Mouse (Mus musculus) kidney, adult 11 months (tissue): Measurements from ENCODE around the gene Theg.

ENCODE experiments used
- DNase-seq: peaks from one replicate; pipeline ENCODE4 v3.0.0; 2022

Theg gene

DNA sequence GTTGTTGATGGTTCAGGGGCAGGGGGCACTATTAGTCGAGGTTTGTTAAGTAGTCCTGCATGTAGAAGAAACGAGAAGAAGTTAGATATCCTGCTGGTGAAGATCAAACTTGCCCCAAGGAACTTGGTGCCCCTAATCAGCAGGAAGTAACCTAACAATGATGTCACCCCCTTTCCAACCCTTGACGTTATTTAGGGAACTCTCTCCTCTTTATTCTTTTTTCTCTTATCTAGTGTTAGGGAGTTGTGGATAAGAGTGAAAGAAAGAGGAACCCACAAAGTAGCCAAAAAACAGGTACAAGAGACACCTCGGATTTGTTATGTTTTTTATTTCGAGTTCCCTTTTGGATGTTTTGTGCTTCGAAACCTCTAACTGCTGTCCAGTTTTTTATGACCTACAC is 7.0 kb upstream of the Theg start:
- no peak for DNase-seq

- DNase-seq = no peak
Measured at GRCm38 (mm10) chr10:79590702-79591101, 3.6 kb upstream of the Theg start.

DNA sequence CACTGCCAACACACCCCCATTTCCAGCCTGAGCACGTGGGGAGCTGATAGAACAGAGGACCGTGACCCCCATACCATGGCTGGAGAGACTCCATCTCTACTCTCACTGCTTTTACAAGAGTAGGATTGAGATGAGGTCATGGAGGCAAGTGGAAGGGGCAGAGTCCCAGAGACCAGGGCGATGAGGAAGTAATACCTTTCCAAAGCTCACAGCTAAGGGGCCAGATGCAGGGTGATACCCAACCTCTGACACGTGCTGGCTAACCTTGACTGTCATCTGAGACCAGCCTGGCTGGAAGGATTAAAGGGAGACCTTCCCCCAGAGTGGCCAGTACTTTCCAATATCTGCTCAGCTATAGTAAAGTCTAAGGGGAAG is 608 bp upstream of the Theg start:
- no peak for DNase-seq

- DNase-seq = no peak
Measured at GRCm38 (mm10) chr10:79586243-79586642, 888 bp downstream of the Theg start.

- no peak for DNase-seq
Measured at GRCm38 (mm10) chr10:79585723-79586122, 1.4 kb downstream of the Theg start.

DNA sequence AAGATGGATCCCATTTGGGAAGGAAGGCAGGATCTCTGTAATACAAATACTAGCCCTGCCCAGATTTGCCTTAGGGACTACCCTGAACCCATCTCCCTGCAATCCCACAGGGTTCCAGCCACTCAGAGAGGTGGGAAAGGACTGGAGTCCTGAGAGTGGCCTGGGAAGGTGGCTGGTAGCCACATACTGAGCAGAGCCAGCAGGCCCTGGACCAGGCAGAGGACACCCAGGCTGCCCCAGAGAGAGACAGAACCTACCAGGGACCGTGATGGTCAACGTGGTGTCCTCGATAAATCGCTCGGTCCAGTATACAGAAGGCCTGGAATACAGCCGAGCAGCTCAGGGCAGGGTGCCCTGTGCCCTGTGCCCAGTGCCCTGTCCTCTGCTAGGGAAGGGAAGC is 2.0 kb downstream of the Theg start:
- DNase-seq = no peak

GRCm38 (mm10) chr10:79584426-79584825 is 2.7 kb downstream of the Theg start:
- DNase-seq = no peak

DNA sequence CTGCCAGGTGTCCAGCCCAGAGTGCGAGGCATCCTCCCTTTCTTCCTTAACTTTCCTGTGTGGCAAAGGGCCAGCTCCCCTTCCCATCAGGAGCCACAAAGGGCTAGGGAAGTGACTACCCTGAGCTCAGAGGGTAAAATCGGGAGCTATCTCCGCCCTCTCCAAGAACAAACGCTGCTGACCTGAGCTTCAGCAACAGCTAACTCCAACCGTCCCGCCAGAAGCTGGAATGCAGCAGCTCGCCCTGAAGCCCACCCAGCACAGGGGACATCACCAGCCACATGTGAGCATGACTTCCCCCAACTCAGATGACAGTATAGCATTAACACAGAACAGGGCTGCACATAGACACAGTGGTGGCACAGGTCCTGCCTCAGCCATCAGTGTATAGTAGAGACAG is 3.1 kb downstream of the Theg start:
- no peak for DNase-seq

DNA sequence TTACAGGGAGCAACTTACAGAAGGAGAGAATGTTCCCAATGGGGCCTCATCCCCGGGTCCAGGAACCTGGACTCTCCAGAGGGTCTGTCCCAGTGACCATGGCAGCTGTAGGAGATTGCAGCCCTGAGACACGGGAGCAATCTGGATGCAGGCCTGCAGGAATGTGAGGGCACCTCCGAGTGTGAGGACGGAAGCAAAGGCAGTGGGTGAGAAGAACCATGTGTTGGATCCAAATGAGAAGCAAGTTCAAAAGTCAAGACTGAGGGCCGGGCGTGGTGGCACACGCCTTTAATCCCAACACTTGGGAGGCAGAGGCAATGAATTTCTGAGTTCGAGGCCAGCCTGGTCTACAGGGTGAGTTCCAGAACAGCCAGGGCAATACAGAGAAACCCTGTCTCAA is 5.6 kb downstream of the Theg start:
- no peak for DNase-seq

DNA sequence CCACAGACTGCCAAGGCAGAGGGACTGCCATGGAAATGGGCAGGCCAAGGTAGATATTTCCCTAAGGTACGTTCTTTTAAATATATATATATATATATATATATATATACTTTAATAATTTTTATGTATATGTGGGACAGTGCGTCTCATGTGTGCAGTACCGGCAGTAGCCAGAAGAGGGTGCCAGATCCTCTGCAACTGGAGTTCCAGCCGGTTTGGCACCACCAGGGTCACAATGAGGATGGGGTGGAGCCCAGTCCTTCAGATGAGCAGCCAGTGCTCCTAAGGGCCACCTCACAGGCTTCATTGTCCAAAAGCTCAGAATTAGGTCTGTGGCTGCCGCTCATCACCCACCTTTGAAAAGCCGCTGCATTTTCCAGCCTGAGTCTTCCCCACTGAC is 6.3 kb downstream of the Theg start:
- no peak for DNase-seq

- DNase-seq = no peak
Measured at GRCm38 (mm10) chr10:79580356-79580755, 6.8 kb downstream of the Theg start.

GRCm38 (mm10) chr10:79579781-79580180 is 7.3 kb downstream of the Theg start:
- no peak for DNase-seq

GRCm38 (mm10) chr10:79578891-79579290 is 8.2 kb downstream of the Theg start:
- DNase-seq = no peak

DNA sequence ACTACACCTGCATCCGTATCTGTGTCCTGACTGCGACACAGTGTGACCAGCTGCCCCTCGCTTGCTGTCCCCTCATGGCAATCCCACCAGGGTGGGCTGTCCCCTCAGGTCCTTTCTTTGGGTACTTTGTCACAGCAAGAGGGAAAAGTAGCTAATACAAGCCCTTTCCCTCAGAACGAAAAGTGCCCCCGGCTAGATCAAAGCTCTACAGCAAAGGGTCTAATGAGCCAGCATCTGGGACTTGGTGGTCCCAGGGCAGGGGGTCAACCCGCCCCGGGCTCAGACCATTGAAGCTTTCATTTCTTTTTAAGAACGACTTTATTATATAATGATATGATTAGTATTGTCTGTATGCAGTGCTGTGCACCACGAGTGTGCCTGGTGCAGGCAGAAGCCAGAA is 8.9 kb downstream of the Theg start:
- no peak for DNase-seq

GRCm38 (mm10) chr10:79577376-79577775 is 9.8 kb downstream of the Theg start:
- DNase-seq = no peak

DNA sequence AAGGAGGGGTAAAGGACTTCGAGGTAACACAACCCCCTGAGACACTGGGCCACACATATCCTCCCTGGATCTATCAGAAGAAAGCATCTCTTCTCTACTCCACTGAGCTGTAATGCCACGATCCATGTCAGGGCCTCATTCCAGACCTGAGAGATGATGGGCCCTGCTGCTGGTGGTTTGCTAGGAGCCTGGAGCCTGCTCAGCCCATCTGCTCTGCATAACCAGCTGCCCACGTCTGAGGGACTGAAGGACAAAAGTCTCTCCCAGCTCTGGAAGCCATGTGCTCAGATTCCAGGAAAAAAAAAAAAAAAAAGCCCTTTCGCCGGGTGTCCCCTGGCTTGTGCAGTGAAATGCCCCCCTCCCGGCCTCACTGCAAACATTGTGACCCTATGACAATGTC is 11.4 kb downstream of the Theg start:
- DNase-seq = no peak

GRCm38 (mm10) chr10:79574796-79575195 is 12.3 kb downstream of the Theg start:
- no peak for DNase-seq

- no peak for DNase-seq
Measured at GRCm38 (mm10) chr10:79574350-79574749, 12.8 kb downstream of the Theg start.

DNA sequence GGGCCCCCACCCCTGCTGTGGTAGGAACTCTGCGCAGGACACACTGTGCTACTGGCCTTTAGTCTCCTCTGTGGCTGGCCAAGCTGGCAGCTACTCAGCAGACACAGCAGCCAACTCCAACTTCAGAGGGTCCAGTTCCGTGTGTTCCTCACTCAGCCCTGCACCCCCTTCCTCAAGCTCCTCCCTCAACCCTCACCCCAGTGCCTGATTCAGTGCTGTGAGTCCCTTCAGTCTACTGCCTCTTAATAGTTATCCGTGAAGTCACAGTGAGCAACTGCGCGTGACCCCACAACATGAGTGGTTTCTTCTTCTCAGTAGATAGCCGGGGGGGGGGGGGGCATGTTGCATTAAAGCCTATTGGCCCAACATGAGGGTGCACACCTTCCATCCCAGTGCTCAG is 13.5 kb downstream of the Theg start:
- no peak for DNase-seq

- no peak for DNase-seq
Measured at GRCm38 (mm10) chr10:79571314-79571713, 15.8 kb downstream of the Theg start.

GRCm38 (mm10) chr10:79569921-79570320 is 17.2 kb downstream of the Theg start:
- DNase-seq = no peak

GRCm38 (mm10) chr10:79559716-79560115 is 27.4 kb downstream of the Theg start:
- DNase-seq = no peak

DNA sequence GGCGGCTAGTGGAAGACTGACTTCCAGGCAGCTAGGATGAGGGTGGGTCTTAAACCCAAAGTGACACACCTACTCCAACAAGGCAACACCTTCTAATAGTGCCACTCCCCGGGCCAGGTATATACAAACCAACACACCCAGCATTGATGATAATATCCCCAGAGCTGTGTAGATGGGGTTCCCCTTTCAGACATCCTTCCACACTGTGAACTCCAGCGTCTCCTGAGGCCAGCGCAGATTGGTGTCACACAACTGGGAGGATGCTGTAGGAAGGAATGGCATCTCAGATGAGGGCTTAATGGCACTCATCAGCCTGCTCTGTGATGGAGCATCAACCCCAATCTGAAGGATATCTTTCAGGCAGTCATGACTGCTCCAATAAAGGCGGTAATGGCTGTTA is 29.6 kb downstream of the Theg start:
- DNase-seq = no peak

DNA sequence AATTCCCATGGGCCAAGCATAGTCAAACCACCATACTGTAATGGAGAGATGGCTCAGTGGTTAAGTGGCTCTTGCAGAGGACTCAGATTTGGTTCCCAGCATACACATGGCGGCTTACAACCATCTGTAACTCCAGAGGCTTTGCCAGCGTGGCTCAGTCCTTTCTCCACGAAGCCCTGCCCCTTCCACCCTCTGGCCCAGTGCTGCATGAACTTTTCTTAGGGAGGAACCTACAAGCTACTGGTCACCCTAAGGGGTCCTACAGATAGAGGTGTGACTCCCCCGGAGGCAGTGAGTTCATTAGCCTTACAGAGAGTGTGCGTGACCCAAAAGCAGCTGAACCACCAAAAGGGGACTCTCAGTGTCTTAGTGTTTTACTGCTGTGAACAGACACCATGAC is 30.2 kb downstream of the Theg start:
- no peak for DNase-seq

GRCm38 (mm10) chr10:79555238-79555724 is 31.9 kb downstream of the Theg start:
- DNase-seq = no peak
